Mouse (Mus musculus) embryo, embryonic 9.5 days (tissue): ENCODE measurements around the gene Zbtb20.

Source experiments
- DNase-seq: peaks from one replicate; pipeline ENCODE4 v3.0.0-alpha.2; 2017; ENCODE audit errors: extremely low spot score

Zbtb20 gene

DNA sequence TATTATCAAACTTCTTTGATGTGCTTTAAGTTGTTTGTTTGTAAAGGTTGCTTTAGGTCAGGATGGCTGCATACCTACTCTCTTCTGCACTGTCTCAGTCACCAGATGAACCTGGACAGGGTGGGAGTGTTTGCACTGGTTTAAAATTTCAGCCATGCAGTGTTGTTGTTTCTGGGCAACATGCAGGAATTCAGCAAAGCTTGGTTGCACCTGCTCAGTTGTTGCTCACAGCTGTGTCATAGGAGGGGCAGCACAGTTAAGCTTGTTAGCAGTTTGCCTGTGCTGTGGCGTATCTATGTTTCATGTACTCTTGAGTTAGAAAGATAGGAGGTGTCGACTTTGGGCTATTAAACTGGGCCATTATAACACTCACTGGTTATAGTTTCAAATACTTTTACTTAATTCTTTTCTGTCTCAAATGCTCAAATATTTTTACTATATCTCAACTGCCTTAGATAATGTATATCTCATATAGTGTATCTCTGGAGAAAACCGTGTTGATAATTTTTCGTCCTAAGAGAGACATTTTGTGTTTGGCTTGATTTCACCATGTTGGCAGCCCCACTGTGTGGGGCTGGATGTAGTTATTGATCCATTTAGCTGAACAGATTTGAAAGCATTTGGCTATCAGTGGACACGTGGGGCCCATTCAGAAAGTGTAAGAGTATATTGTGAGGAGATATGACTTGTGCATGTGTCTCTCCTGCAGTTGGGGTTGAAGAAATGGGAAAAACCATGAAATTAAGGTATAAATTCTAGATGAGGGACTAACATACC is 197.3 kb downstream of the Zbtb20 start:
- peak; percentile 3 for DNase-seq

DNA sequence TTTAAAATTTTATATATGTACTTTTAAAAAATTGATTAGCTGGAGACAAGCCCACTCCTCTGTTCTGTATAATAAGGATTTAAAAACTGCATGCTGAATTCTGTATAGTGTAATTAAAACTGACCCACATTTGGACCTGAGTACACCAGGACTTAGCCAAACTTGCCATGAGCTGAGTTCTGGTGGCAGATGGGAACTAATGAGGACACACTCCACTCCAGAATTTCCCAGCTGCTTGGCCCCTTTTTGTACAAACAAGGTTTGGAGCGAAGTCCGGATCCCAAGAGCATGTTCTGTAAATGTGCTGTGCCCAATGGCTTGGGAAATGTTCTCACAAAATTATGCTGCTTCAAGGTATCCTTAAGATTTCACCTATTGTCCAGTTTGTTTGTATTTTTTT is 204.7 kb downstream of the Zbtb20 start:
- DNase-seq: no peak

- no peak for DNase-seq
These were observed 205.4 kb downstream of the Zbtb20 start for GRCm38 (mm10) chr16:43080923-43081702.

DNA sequence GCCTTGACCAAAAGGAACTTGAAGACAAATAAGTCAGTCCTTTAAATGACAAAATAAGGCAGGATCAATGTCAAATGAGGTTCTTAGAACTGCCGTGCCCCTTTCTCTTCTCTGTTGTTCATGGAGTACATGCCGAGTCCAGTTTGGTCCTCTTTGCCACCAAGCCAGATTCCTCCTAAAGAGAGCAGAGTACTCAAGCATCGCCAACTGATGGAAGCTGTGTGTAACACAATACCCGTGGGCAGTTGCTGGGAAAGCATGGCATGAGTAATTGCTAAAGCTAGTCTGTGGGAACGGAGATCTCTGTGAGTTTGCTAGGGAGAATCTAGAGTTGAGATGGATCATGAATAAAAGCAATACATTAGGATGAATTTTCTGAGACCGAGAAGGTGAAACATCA is 206.3 kb downstream of the Zbtb20 start:
- no peak for DNase-seq

GRCm38 (mm10) chr16:43082801-43083200 is 207.1 kb downstream of the Zbtb20 start:
- no peak for DNase-seq

DNA sequence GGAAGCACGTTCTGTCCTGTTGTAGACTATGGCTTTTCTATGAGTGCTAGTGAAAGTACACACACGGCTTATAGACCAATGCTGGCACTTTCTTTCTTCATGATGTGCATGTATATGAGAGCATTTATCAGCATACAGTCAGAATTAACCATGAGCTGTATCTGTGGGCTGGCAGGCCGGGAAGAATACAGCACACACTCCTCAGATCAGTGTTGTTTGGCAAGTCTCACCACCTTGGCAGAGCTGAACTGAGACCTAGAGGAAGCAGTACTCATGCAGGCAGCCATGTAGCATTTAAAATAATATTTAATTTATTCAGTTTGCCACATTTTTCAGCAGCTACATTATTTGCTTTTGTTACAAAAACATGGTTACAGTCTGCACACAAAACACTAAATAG is 214.5 kb downstream of the Zbtb20 start:
- DNase-seq: no peak

DNA sequence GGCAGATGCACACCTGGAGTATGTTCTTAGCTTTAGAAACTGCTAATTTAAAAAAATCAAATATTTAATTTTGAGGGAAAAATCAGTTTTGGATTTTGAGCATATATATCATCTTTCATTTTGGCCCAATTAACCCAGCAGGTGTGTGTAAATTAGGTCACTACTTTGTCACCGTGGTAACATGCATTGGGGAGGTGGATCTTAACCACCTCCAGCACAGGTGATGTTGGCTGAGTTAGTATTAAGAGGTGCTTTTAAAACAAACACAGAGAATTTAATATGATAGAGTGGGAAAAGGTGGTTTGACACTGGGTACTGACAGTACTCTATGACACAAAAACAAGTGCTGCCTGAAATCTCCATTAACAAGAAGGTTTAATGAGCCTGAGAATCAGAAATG is 218.5 kb downstream of the Zbtb20 start:
- no peak for DNase-seq

DNA sequence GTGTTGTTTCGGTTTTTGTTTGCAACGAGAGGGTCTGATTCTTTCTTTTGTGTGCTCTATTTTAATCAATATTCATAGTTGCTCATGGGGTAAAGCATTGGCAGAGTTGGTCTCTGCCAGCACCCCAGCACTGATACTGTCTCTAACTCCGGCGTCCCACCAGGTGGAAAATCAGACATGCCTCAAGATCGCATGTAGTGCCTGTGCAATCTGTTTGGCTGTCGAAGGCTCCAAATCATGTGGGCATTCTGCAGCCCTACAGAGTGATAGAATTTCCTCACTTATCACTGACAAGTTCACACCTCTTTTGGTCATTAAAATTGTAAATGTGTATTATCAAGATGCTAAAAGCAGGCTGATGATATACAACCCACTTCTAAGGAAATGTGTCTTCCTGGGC is 219.1 kb downstream of the Zbtb20 start:
- DNase-seq: no peak

GRCm38 (mm10) chr16:43096040-43096439 is 220.4 kb downstream of the Zbtb20 start:
- DNase-seq: no peak

GRCm38 (mm10) chr16:43098153-43098552 is 222.5 kb downstream of the Zbtb20 start:
- no peak for DNase-seq

GRCm38 (mm10) chr16:43098666-43099065 is 223.0 kb downstream of the Zbtb20 start:
- no peak for DNase-seq

DNA sequence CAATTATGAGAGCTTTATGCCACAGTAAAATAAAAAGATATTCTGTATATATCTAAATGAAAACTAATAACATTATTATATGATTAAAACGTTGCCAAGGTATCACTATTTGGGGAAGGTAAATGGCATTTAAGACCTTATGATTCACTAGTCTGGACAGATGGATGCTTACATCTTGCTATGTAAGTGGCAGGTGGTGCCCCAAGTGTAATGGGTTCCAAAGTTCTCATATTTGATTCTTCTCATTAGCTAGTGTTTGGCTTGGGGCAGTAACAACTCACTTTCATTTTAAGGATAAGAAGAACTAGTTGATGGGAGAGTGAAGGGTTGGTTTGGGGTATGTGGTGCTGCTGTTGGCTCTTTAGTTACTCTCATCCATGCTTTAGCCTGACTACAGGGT is 235.6 kb downstream of the Zbtb20 start:
- no peak for DNase-seq

DNA sequence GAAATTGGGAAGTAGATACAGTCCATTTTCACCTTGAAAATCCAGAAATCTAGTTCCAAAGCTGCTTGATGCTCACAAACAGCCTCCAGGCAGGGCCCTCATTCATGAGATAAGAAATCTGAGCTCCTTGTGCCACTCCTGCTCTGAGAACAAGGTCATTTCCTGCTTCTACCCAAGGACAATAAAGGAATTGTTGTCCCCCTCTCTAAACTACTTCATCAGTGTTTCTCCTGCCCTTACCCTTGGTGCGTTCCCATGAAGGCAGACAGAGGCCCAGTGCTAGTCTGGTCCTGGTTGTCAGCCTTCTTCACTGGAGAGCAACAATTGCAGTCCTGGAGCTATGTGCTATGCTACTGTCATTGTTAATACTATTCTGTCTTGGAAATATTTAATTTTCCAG is 238.3 kb downstream of the Zbtb20 start:
- DNase-seq: peak; percentile 7

DNA sequence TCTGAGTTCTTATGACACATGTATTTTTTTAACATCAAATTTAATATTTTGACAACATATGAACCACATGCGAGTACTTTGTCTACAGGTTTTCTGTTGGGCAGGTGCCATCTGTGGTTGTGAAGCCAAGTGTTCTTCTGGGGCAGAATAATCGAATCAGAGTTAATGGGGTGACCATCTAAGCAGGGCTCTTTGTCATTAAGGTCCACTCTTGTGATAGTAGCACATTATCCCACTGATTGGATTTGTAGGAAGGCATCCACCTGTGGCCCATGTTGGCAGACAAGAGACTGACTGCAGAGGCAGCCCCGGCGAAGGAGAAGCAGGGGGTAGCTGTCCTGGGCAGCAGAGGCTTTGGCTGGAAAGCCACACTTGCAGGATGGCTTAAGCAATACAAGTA is 254.3 kb downstream of the Zbtb20 start:
- no peak for DNase-seq

DNA sequence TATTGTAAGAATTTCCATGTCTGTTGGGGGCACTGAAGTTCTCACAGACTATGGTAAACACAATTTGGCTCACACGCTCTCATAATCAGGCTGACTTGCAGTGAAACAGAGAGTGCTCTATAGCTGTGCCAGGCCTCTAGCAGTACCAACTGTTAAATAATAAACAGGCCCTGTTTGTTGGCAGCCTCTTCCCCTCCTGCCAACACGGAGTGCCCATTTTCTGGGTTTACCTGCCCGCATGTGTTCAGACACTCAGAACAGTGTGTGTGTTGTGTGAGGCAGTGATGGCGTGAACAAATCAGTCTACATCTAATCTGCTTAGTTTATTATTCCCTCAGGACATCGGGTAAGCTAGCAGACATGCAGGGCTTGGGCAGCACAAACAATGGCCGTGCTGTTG is 254.9 kb downstream of the Zbtb20 start:
- DNase-seq: no peak

GRCm38 (mm10) chr16:43131077-43131476 is 255.4 kb downstream of the Zbtb20 start:
- no peak for DNase-seq

GRCm38 (mm10) chr16:43168506-43168905 is 292.8 kb downstream of the Zbtb20 start:
- DNase-seq: peak; percentile 36

- DNase-seq: no peak
These were observed 293.7 kb downstream of the Zbtb20 start for GRCm38 (mm10) chr16:43169273-43169905.

DNA sequence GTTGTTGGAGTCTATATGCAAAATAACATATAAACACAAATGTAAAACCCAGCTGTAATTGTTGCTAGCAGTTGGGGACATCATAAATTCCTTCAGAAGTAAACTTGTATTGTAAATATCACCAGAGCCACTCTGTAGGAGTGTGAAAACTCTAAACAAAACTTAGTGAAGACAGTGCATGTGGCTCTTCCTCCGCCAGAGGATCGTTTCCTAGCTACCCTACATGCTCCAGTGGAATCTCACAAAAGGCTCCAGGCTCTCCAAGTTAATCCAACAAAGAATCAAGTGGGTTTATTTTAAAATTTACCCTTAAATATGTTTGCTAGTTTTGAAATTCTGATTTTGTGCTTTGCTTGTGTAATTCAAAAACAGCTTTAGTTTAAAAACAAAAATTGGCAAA is 296.5 kb downstream of the Zbtb20 start:
- DNase-seq: no peak

DNA sequence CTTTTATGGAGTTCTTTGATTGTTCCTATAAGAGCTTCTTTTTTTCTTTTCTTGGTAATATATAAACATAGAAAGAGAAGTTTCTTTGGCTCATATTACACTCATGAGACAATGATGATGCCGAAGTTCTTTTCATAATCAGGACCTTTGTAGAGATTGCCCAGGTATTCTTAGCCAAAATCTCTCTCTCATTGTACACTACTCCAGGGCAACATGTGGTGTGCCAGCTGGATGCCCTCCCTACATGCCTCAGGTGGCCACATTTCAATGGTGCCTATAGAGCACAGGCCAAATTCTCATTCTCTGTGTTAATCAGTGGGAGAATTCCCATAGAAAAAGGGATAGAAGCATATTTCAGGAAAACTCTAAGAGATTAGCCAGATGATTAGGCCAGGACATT is 297.2 kb downstream of the Zbtb20 start:
- DNase-seq: no peak

- DNase-seq: no peak
These were observed 299.1 kb downstream of the Zbtb20 start for GRCm38 (mm10) chr16:43174815-43175214.

- DNase-seq: no peak
These were observed 305.4 kb downstream of the Zbtb20 start for GRCm38 (mm10) chr16:43181038-43181437.

GRCm38 (mm10) chr16:43190390-43190789 is 314.7 kb downstream of the Zbtb20 start:
- DNase-seq: no peak
